Mouse (Mus musculus) telencephalon, adult 2 months (tissue): Measurements from ENCODE around the gene Gpr55.

Source experiments
- DNase-seq: peaks from one replicate; pipeline ENCODE4 v3.0.0-alpha.2; 2011; ENCODE audit warnings: low read depth, low spot score

Gene Gpr55

DNA sequence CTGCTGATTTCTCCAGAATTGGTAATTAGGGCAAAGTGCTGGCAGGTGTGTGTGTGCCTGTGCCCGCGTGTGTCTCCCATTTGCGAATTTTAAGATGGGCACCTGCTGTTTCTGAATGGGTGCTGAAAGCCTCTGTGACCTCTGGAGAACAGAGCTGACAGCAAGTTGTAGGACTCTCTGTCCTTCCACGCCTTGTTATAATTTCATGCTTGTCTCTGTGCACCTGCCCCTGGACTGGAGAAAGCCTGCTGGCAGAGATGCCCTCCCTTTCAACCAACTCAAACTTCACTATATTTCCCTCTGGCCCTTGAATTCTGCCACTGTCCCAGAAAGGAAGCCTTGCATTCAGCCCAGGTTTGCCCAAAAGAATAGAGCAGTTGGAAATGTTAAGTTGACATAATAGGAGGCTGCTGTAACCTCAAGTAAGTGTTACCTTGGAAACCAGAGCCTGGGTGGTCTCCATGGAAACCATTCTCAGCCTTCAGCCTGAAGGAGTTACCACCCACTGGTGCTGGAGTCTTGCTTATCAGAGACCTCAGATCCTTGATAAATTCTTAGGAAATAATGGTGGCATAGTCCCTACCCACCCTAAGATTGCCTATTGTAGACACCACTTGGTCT is 43.9 kb downstream of the Gpr55 start:
- peak; percentile 89 for DNase-seq

DNA sequence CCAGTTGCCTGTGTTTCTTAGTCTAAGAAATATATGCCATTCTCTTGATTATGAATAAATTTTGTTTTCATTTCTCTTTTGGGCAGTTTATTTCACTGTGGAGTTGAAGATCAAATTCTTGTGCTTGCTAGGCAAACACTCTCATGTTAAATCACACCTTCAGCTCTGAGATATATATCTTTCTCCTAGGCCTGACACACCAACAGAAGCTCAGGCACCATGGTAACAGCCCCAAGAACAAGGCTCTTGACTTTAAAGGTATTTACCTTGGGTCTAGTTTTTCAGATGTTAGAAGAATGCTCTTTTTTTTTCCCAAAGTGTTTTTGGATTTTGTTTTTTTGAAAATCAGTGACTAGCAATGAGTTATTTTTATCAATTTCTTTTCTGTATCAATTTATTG is 44.9 kb downstream of the Gpr55 start:
- no peak for DNase-seq

DNA sequence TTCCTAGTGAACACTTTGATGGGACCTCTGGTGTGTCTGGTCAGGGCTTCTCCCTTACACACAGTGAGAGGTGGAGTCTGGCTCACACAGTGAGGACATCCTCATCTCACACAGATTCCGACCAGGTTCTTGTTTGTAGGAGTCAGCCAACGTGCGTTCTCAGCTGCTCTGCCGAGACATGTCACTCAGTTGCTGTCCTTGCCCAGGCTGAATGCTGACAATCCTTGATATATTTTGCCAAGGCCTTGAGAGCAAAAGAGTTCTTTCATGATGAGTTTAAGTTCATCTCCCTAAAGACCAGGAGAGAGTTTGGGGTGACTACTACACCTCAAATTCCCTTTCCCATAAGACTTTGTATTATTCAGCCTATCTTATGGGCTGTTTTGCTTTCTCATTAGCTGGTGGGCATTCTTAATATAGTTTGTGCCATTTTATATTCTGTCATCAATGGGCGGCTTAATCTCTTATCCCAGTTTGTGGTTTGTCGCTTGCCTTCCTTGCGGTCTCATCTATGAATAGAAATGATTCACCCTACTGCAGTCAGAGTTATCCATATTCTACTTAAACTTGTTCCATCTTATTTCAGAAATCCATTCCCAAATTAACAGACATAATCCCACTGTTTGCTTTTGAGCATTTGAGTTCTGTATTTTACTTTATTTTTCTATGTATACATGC is 47.6 kb downstream of the Gpr55 start:
- no peak for DNase-seq

DNA sequence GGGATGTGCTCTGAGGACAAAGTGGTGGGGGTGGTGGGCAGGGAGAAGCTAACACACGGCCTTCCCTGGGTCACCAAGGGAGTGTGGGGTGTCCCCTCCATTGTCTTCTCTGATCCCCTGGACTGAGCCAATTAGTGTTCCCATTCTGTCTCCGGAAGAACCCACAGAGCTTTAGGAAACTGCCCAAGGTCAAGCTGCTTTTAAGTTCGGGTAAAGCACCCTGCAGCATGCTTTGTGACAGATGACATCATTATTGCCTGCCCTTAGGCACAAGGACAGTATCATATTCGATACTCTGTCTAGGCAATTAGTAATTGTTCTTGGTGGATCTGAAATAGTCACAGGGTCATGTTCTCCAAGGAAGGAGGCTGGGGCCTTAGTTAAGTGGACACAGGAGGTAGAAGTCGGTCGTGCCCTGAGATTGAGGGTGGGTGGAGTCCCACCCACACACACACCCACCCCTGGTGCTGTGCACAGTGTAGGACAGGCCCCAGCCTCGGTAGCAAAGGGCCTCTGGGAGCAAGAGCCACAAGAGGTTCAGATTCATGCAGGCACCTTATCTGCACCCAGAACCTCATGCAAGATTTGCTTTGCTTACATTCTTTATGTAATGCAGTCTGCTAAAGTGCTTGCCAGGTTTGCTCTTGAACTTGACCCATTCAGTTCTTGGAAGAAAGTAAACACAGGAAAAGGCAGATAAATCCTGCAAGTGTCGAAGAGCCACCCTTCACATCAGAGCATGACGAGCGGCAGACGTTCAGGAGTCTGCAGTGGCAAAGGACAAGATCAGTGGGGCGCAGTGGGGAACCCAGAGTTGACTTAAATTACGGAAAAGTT is 51.8 kb downstream of the Gpr55 start:
- DNase-seq: no peak

DNA sequence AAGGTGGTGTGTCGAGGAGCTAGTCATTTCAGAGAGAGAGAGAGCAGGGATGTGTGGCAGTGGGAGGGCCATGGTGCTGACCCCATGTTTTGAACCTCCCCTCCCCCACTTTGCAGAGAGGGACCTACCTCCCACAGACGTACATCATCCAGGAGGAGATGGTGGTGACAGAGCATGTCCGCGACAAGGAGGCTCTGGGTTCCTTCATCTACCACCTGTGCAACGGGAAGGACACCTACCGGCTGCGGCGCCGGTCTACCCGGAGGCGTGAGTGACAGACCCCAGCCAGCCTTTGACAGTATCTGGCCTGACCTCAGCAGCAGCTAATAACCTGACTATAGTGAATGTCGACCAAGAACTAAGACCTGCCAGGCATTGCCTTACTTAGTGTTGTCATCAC is 53.9 kb downstream of the Gpr55 start:
- no peak for DNase-seq

DNA sequence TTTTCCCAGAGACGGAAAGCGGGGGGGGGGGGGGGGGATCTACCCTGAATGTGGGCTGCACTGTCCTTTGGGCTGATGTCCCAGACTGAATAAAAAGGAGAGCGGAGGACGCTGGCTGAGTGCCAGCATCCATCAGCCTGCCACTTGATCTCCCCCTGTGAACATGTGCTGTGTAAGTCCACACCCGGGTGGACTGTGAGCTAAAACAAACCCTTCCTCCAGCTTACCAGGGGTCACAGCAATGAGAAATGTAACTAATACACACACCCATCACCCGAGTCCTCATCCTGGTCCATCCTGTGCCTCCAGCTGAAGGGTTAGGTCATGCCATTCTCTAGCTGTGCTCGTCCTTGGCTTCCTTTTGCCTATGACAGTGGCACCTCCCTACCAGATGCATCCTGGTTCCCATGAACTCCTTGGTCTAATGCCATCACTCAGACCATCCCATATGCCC is 58.7 kb downstream of the Gpr55 start:
- no peak for DNase-seq

DNA sequence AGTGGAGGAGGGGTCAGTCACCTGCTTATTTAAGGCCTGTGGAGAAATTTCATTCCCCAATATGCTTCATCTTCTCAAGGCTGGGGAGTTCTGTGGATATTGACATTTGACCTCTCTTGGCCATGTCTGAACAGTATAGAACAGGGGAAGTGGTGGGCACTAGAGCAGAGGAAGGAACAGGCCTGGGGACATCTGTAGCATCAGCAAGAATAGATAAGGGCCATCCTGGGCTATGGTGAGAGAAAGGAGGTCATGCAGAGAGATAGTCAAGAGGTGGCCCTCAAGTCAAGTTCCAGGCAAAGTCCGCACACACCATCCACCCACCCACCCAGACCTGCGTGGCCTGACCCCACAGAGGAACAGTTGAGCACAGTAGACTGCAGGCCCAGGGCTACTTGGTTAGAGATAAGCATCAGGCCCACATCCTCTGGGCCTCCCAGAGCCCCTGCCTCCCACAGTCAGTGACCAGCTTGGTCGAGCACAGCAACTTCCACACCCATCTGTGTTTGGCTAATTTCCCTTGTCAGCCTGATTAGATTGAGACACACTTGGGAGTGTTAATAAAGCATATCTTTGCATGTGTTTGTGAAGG is 59.2 kb downstream of the Gpr55 start:
- no peak for DNase-seq

DNA sequence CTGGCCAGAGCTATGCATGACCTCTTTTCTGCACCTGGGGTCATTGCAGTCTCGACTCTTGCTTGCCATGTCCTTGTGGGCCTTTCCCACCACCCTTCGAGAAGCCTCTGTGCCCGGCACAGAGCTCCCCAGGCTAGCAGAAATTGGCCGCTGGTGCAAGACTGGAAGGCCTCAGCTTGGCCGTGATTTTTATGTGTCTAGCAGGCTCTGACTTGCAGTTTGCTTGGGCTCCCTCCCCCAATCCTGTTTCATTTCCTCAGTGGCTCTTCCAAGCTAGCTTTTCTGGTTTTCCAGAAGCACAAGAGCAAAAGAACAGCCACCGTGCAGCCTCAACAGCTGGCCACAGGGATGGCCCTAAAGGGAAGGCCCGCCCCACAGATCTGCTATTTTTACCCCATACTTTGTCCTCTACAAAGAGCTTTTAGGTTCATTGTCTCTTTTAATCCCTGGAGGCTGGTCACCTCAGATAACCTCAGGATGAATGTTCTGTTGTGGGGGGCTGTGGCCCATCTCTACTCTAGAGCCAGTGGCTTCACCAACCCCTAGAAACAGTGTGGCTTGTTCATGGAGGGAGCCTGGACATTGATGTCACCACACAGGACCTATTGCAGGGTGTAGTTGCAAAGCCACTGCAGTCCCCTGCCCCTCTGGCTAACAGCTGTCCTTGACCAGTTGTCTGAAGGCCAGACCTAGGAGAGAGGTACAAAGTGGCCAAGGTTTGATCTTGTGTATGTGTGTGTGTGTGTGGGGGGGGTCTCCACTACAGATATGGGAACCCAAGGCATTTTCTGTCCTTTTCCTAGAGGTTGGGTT is 60.1 kb downstream of the Gpr55 start:
- no peak for DNase-seq

DNA sequence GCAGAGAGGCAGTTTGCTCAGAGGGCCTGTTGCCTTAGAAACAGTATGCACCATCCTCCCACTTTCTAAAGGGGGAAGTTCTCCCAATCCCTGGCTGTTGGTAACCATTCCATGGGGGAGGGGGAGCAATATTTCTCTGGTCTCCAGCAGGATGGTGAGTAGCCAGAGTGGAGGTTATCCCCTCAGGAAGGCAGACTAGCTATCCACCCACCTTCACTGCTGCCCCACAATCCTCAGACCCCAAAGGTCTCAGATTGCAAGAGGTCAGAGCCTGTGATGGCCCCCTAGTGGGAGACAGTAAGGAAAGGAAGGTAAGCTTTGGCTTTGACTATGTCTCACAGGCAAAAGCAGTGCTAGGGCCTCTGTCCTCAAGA is 61.4 kb downstream of the Gpr55 start:
- DNase-seq: no peak

DNA sequence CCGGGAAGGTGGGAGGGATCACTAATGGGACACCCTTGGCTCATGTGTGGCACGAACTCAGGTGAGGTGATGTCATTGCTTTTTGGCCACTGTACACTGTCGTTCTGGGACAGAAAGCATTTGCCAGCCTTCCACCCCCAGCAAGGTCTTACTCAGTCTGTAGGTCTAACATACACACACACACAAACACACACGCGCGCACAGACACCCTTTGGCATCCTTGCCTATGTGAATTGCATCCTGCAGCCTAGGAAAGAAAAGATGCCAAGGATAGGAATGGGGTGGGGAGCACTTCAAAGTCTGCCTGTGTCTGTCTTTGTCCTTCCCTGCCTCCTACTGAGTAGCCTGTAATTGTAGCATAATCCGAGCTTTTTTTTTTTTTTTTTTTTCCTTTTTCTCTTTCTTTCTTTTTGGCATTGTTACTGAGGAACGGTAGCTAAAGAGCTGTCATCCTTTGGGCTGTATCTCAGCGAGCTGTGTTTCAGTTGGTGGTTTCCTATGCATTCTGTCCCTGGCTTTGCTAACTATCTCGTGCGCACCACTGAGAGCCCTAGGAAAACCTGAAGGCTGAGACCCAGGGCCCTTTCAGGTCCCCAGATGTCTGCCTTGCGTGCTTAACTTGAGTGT is 61.9 kb downstream of the Gpr55 start:
- DNase-seq: no peak

DNA sequence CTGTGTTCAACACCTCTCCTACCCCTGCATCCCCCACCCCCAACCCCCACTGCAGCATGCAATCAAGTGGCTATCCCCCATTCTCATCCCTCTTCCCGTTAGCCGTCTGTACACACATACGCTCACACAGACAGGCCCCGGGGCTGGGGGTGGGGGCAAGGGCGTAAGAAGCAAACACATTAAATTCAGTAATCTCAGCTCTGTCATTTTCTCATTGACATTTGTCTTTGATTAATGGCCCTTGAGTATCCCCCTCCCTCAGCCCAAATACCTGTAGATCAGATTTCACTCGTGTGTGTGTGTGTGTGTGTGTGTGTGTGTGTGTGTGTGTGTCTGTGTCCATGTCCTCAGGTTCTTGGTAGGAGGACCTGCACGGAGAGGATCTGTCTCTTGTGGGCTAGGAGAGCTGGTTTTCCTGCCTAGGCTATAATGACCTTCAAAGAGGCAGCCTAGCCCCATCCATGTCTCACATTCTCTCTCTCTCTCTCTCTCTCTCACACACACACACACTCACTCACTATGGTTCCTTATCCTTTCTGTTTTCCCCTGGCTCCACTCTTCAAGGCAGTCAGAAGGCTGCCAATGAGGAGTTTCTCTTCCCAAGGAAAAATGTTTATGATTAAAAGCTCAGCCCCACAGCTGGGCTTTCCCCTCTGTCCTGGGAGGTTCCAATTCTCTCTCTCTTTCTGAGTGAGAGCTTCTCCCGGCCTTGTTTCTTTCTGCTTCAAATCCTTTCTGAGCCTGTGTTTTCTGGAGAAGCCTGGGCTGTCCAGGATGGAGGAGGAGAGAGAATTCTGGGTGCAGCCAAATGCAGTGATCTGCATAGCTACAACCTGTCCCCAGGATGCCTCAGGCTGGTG is 62.7 kb downstream of the Gpr55 start:
- no peak for DNase-seq

DNA sequence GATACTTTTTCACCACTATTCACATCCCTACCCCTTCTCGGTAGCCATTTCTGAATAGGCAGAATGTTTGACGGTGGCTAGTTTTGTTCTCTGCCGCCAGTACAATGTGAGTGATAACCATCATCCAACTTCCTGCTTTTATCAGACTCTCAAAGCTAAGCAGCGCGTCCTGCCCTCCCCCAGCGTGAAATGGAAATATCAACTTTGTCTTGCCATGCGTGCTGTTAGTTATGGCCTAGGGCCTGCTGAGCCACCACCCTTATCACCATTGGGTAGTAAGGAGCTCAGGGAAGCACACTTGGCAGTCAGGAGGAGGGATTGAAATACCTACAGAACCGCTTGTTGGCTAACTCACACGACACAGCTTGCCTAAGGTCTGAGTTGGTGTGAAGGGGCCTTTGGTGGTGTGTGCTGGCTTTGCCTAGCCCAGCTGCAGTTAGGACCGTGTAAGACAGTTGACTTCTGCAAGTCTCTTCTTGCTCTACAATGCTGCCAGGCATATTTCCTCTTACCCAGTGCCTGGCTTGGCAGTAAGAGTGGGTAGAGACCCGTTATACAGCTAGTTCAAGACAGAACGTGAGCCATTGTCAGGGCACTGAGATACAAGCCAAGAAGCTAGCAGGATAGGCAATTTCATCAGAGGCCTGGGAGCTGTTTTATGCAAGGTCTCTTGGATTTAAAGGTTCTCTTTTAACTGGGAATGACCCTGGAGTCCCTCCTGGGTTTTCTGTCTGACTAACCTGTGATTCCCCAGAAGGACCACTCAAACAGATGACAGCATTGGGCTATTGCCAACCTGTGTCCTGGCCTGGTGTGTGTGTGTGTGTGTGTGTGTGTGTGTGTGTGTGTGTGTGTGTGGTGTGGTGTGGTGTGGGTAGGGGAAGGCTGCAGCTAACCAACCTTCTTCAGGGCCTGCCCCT is 63.8 kb downstream of the Gpr55 start:
- DNase-seq: no peak

DNA sequence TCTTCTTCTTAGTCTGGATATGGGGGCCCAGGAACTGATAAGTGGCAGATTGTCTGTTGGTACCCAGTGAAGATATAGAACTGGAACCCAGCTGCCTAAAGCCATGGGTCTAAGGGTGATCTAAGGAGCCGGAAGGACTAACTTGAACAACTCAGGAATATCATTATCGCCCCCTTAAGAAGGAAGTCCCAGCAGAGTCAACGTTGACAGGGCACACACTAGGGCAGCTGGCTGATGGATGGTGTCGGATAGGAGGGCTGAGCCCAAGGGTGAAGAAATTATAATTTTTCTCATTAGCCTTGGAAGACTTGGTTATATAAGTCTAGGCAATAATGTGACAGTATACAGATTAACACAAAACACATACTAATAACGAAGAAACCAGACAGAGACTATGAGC is 64.7 kb downstream of the Gpr55 start:
- no peak for DNase-seq

DNA sequence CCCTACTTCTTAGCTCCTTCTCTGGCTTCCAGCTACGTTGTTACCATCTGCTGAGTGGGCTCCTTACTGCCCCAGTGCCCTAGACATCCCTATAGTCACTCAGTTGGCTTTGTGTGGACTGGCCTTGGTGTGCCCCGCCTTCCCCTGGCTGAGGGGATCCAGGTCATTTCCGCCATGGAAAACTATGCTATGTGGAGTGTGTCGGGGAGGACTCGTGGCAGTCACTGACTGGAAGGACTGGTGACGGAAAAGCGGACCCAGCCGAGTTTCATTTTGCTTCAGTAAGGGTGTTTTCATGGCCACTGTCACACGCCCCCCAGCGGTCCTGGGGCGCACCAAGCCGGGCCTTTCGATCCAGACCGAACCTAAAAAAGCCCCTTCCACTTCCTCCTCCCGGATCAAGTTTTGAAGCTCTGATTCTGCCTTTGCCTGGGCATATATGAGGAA is 65.4 kb downstream of the Gpr55 start:
- DNase-seq: no peak

DNA sequence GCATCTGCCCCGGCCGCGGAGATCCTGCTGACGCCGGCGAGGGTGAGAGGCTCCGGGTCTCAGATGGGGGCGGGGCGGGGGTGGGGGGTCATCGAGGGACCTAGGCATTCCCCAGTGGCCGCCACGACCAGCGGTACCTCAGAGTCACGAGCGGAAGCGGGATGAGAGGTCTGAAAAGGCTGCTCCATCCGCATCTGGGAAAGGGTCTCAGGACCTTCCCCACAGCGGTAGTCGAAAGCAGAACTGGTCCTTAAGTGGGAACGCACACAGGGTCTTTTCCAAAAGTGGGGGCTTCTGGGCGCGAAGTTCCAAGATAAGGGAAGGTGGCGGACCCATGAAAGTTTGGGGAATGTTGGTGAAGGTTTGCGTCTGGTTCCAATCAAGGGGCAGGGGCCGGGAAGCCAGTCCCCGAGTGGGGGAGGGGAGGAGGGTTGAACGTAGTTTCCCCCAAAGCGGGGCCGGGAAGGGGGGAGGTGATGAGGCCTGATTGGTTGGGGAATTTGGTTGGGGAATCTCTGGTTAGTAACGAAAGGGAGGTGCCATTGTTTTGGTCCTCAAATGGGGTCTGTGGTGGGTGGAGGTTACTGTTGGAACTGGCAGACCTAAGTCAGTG is 66.0 kb downstream of the Gpr55 start:
- DNase-seq: no peak

DNA sequence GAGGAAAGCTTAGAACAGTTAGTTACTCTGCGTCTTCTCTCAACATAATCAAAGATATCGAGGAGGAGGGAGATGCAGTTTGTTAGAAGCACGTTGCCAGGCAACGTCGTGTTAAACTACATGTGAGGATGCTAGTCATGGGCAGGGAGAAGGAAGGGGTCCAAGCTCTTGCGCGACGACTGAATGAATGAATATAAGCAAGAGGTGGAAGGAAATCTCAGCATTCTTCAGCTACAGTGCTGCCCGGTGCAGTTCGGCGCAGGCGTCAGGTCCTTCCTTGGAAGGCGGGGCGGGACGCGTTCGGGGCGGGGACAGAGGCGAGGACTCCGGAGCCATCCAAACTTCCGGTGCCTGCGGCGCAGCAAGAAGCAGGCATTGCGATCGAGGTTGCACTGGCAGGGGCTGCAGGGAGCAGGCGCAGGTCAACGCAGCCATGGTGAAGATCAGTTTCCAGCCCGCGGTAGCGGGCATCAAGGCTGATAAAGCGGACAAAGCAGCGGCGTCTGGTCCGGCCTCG is 66.5 kb downstream of the Gpr55 start, which contains the start of gene Itm2c:
Gene Itm2c, plus strand, starts transcription at position 51 of the 517 bp plus-strand sequence.
- no peak for DNase-seq
